Mouse (Mus musculus): ENCODE measurements around the gene Ccdc9b. TPM values are rescaled to one million over a fixed set of nuclear protein-coding genes. Genes with fewer than 3 reads are reported as not detected.
A peak's percentile ranks its signal among the peaks of the same experiment; 100 is the strongest.

The Ccdc9b gene
- total and polyA plus RNA-seq, 3 experiments = not detected

DNA sequence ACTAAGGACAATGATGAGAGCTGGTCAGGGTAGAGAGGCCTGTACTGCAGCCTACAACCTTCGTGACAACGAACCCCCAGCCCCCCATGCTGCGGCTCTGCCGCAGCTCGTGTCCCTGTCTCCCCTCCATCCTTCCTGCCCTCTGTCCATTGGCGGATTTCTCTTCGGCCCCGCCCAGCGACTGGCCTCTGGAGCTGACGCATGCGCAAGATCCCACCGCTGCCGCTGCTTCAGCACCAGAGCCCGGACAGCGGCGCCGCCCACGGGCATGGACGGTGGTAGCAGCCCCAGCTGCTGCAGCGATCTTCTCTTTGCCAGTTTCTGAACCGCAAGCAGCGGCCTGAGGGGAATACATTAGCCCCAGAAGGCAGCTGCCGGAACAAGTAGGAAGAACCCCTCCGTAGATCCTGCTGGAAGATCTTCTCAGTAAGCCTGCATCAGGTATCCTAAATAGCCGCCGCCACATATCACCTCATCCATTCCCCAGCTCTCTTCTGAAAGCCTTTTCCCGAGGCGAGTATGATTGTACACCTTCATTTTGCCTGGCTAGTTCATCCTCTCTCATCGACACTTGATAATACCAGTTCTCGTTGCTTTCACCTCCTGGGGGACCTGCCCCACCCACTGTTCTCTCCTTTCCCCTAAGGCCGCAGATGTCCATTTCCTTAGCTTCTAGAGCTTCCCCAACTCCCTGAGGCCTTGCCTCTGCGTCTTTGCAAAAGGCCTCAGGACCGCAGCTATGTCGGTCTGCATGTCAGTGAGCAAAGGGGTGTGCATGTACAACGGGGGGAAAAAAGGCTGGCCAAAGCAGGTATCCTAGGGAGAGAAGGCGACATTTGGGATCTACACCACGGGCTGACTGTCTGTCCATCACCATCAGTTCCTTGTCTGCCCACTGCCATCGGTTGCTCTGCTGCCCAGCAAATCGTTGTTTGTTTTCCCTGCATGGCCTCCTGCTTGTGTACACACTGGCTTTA lies 17.3 kb upstream of the Ccdc9b start, which contains the start of gene Disp2:
TSS of gene Disp2 (plus strand) at position 216 of the 977 bp plus-strand sequence.
- in situ Hi-C loops (cut with MboI; ENCODE audit: low pct_ligation_motif_present, low pct_unique_long_range_greater_than_20kb, low sequenced_read_pairs) (no loop called here), dilution Hi-C loops (cut with MboI; ENCODE audit: extremely low pct_ligation_motif_present, extremely low pct_unique_long_range_greater_than_20kb, low sequenced_read_pairs) (no loop called here)
- H3K4me3 ChIP-seq (replicated peaks in 1 of 3; ENCODE audit: low read depth in 2 of 3, low read length in 2 of 3, poor library complexity in 1 of 3) = peak within 1 kb of the TSS in 1 of 3 experiments; percentile 25
- peaks cover 72% of the 10 kb centered on the region for H3K27me3 ChIP-seq (replicated peaks)
- peak within 1 kb of the TSS; percentile 63; the same call in 1 of the 2 replicates for H3K4me2 ChIP-seq (ENCODE audit: insufficient read depth, low read depth, poor library complexity, severe bottlenecking)
- peak; percentile 84 for DNase-seq (ENCODE audit: extremely low read depth)
- no peaks in the 10 kb centered on the region for H3K9me3 ChIP-seq (replicated peaks; ENCODE audit: low read length)
- H3K36me3 ChIP-seq (replicated peaks in 1 of 2; ENCODE audit: control insufficient read depth in 1 of 2, insufficient read depth in 1 of 2, low read length in 1 of 2) = no peaks in the 10 kb centered on the region
- H3K27ac ChIP-seq (ENCODE audit: insufficient read depth, low read depth) = no peak within 1 kb of the TSS
- no peaks in the 10 kb centered on the region for H3K79me2 ChIP-seq (replicated peaks; ENCODE audit: control insufficient read depth, extremely low read depth, insufficient read depth, poor library complexity, severe bottlenecking)
- no peak within 1 kb of the TSS for H3K9ac ChIP-seq (ENCODE audit: insufficient read depth, low read depth)
- H3K4me1 ChIP-seq (ENCODE audit: control insufficient read depth in 1 of 2, insufficient read depth in 2 of 2) = peaks cover 0 to 13% of the 10 kb centered on the region in 2 experiments; a peak in 2 of 4 replicates
- TF ChIP-seq JUND (conservative IDR thresholded peaks at IDR 0.05; ENCODE audit: low read depth, low read length) (no peak), CTCF (conservative IDR thresholded peaks at IDR 0.05 in 1 of 2, IDR thresholded peaks at IDR 0.05 in 1 of 2; ENCODE audit: low read depth in 2 of 2, low read length in 2 of 2) (no peak), HCFC1 (IDR thresholded peaks at IDR 0.05; ENCODE audit: low read depth, low read length) (peak; percentile 19; the same call in 1 of the 2 replicates), MAZ (IDR thresholded peaks at IDR 0.05; ENCODE audit: low read depth, low read length) (no peak), CHD2 (IDR thresholded peaks at IDR 0.05; ENCODE audit: low read length) (no peak), NELFE (IDR thresholded peaks at IDR 0.05; ENCODE audit: low read depth, low read length) (peak; percentile 62; the same call in 1 of the 2 replicates), TCF12 (IDR thresholded peaks at IDR 0.05; ENCODE audit: low read depth, low read length) (peak; percentile 50; the same call in 1 of the 2 replicates), KAT2A (IDR thresholded peaks at IDR 0.05; ENCODE audit: insufficient replicate concordance, low read length) (no peak), ELF1 (IDR thresholded peaks at IDR 0.05; ENCODE audit: low read depth, low read length) (peak; percentile 57), PAX5 (IDR thresholded peaks at IDR 0.05; ENCODE audit: low read length) (no peak), ETS1 (conservative IDR thresholded peaks at IDR 0.05; ENCODE audit: low read depth, low read length) (no peak), IRF4 (IDR thresholded peaks at IDR 0.05; ENCODE audit: low read depth, low read length) (no peak), ZKSCAN1 (IDR thresholded peaks at IDR 0.05; ENCODE audit: borderline replicate concordance, low read depth, low read length) (no peak), MAX (IDR thresholded peaks at IDR 0.05; ENCODE audit: low read length) (peak; percentile 78), ZC3H11A (IDR thresholded peaks at IDR 0.05; ENCODE audit: low read depth, low read length) (no peak), RCOR1 (conservative IDR thresholded peaks at IDR 0.05; ENCODE audit: low read depth, low read length) (0 out of 2 replicates have a peak, but pooled peaks have one; percentile 36), POLR2AphosphoS2 (IDR thresholded peaks at IDR 0.05; ENCODE audit: low read depth, low read length) (no peak), TBP (conservative IDR thresholded peaks at IDR 0.05; ENCODE audit: low read depth, low read length) (no peak), JUN (IDR thresholded peaks at IDR 0.05; ENCODE audit: insufficient read depth, low read depth, low read length) (no peak), BHLHE40 (IDR thresholded peaks at IDR 0.05; ENCODE audit: low read depth, low read length) (no peak), NRF1 (IDR thresholded peaks at IDR 0.05; ENCODE audit: low read depth, low read length) (peak; percentile 98), ZMIZ1 (IDR thresholded peaks at IDR 0.05; ENCODE audit: low read depth, low read length) (no peak), ZNF384 (IDR thresholded peaks at IDR 0.05; ENCODE audit: low read depth, low read length) (no peak), MYC (IDR thresholded peaks at IDR 0.05; ENCODE audit: low read depth, low read length) (no peak), MEF2A (IDR thresholded peaks at IDR 0.05; ENCODE audit: borderline replicate concordance, low read depth, low read length) (peak; percentile 23; the same call in 1 of the 2 replicates), USF1 (IDR thresholded peaks at IDR 0.05; ENCODE audit: low read depth, low read length) (no peak), UBTF (IDR thresholded peaks at IDR 0.05; ENCODE audit: low read depth, low read length) (no peak), USF2 (conservative IDR thresholded peaks at IDR 0.05; ENCODE audit: low read depth, low read length) (no peak), SMC3 (IDR thresholded peaks at IDR 0.05; ENCODE audit: low read depth, low read length) (no peak), POLR2A (IDR thresholded peaks at IDR 0.05; ENCODE audit: low read depth, low read length) (peak; percentile 81), CHD1 (IDR thresholded peaks at IDR 0.05; ENCODE audit: low read depth, low read length) (no peak), RAD21 (IDR thresholded peaks at IDR 0.05; ENCODE audit: low read depth, low read length) (peak; percentile 5), MXI1 (IDR thresholded peaks at IDR 0.05; ENCODE audit: low read depth, low read length) (peak; percentile 99), MAFK (IDR thresholded peaks at IDR 0.05; ENCODE audit: insufficient replicate concordance, low read length) (no peak), GABPA (IDR thresholded peaks at IDR 0.05; ENCODE audit: insufficient replicate concordance, low read depth, low read length) (no peak), EP300 (IDR thresholded peaks at IDR 0.05; ENCODE audit: low read length) (no peak), SIN3A (IDR thresholded peaks at IDR 0.05; ENCODE audit: low read length) (peak; percentile 98), E2F4 (IDR thresholded peaks at IDR 0.05; ENCODE audit: insufficient replicate concordance, low read depth, low read length) (no peak)

All from CH12.LX (cell line).